ENCODE assay signal across 10 mouse cellular contexts in the genomic region with DNA sequence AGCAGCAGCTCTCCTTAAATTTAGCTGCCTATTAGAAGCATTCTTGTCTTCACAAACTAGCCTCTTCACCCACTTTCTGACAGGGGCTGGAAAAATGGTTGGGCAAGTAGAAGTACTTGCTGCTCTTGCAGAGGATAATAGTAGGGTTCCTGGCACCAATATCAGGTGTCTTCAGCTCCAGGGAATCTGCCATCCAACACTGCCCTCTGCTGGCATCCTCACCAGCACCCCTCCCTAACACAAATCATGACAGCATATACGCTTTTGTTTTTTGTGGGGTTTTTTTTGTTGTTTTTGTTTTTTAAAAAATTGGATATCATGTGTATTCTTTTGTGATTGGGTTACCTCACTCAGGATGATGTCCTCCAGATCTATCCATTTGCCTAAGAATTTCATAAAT.
DNase-seq lines count a peak whose midpoint lies in the region; ATAC-seq and TF ChIP-seq lines count a peak whose summit lies in the region.
"Had no signal": no experiment of that assay in that cellular context is flagged by ENCODE, and none has a peak within 500 bp of the region (broad histone marks: within the 10 kb centered on the region; RNA-seq: fewer than 3 reads in every experiment).

No protein-coding gene starts in this region.

- peak; percentile 34 to 49 for DNase-seq in B cell, adult 2 months
- peak; percentile 29 for DNase-seq in NIH3T3 (ENCODE audit: low read depth)
- DNase-seq in lung, postnatal 10 days, result peak; percentile 3
- no peak for DNase-seq in retina, embryonic 14.5 days (ENCODE audit: low spot score)
- DNase-seq in gastrocnemius, adult 8-10 months (ENCODE audit: low spot score in 2 of 2), result no peak
- DNase-seq in urinary bladder, adult 2 months (ENCODE audit: low spot score), result no peak
- DNase-seq: adrenal gland, adult 8-10 months had no signal

- H3K4me3 ChIP-seq in intestine, postnatal 0 days (ENCODE audit: low read depth, low read length), result no peak overlapping the region
- H3K4me3 ChIP-seq in intestine, embryonic 16.5 days (ENCODE audit: low read length), result no peak overlapping the region

- H3K4me1 ChIP-seq in intestine, postnatal 0 days (replicated peaks; ENCODE audit: control insufficient read depth, insufficient read depth, low read length), result no peaks in the 10 kb centered on the region
- H3K4me1 ChIP-seq in intestine, embryonic 16.5 days (ENCODE audit: control insufficient read depth, insufficient read depth, low read length), result no peaks in the 10 kb centered on the region

- no peaks in the 10 kb centered on the region for H3K27me3 ChIP-seq in intestine, postnatal 0 days (replicated peaks; ENCODE audit: control insufficient read depth, insufficient read depth, low read length)
- H3K27me3 ChIP-seq in intestine, embryonic 16.5 days (replicated peaks; ENCODE audit: control insufficient read depth, insufficient read depth, low read length), result no peaks in the 10 kb centered on the region

- peak; percentile 65 for TF ChIP-seq CTCF in intestine, postnatal 0 days (IDR thresholded peaks at IDR 0.05; ENCODE audit: low read depth)

- 0 out of 2 replicates have a peak, but pooled peaks cover 2% of the 10 kb centered on the region for H3K36me3 ChIP-seq in intestine, postnatal 0 days (ENCODE audit: control insufficient read depth, insufficient read depth)
- no peaks in the 10 kb centered on the region for H3K36me3 ChIP-seq in intestine, embryonic 16.5 days (ENCODE audit: control insufficient read depth, insufficient read depth, low read length)

- H3K9ac ChIP-seq in intestine, postnatal 0 days (ENCODE audit: low read depth, low read length), result no peak overlapping the region
- H3K9ac ChIP-seq in intestine, embryonic 16.5 days (ENCODE audit: low read depth, low read length), result no peak overlapping the region

- 100% methylated on average over 1 of the region's 1 CpGs for WGBS in intestine, postnatal 0 days
- WGBS in intestine, embryonic 16.5 days, result 95% methylated on average over 1 of the region's 1 CpGs

- no peaks in the 10 kb centered on the region for H3K9me3 ChIP-seq in intestine, postnatal 0 days (ENCODE audit: control insufficient read depth)
- H3K9me3 ChIP-seq in intestine, embryonic 16.5 days (ENCODE audit: control insufficient read depth, low read length), result no peaks in the 10 kb centered on the region

- no peak overlapping the region for H3K27ac ChIP-seq in intestine, postnatal 0 days (ENCODE audit: low read depth, low read length)
- no peak overlapping the region for H3K27ac ChIP-seq in intestine, embryonic 16.5 days (ENCODE audit: low read length)

- ATAC-seq in intestine, postnatal 0 days, result no peak
- no peak for ATAC-seq in intestine, embryonic 16.5 days
- ATAC-seq: inflammation-experienced regulatory T-cells, adult 6 months had no signal

- H3K4me2 ChIP-seq in intestine, postnatal 0 days (replicated peaks; ENCODE audit: low read depth), result no peak overlapping the region
- no peak overlapping the region for H3K4me2 ChIP-seq in intestine, embryonic 16.5 days (ENCODE audit: low read depth, low read length)

Comparison
In these comparisons a context has a peak if more than half of its experiments do, and no peak if none do; other contexts are left out.
1. DNase-seq: peak in B cell, adult 2 months (2 of 2), NIH3T3 (single experiment) and lung, postnatal 10 days (single experiment); none in retina, embryonic 14.5 days (single experiment), gastrocnemius, adult 8-10 months (0 of 2) and urinary bladder, adult 2 months (single experiment).